Mouse (Mus musculus) fat pad, adult 2 months (tissue): ENCODE measurements around the gene Kctd2.
"Not testable (repeated sequence)": the region's sequence is repeated elsewhere in the genome, so short reads cannot be mapped to it uniquely, and the experiment has no call there.

Source experiments
- DNase-seq: peaks from one replicate; pipeline ENCODE4 v3.0.0-alpha.2; 2011; ENCODE audit warnings: low read depth, low spot score; ENCODE audit errors: extremely low read depth

Kctd2 gene

DNA sequence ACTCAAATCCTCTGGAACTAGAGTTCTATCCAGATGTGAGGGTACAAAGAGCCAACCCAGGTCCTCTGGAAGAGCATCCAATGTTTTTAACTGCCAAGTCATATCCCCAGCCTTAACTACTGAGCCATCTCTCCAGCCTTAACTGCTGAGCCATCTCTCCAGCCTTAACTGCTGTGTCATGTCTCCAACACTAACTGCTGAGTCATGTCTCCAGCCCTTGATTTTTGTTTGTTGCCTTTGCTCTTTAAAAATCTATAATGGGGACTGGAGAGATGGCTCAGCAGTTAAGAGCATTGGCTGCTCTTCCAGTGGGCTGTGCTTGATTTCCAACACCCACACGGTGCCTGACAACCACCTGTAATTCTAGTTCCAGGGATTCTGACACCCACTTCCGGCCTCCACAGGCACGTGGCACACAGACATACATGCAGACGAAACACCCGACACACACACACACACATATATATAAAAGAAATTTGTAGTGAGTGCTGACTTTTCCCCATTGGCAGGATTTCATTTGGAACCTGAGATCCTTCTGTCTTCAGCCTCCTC, 17.7 kb downstream of the Kctd2 start:
- no peak for DNase-seq

DNA sequence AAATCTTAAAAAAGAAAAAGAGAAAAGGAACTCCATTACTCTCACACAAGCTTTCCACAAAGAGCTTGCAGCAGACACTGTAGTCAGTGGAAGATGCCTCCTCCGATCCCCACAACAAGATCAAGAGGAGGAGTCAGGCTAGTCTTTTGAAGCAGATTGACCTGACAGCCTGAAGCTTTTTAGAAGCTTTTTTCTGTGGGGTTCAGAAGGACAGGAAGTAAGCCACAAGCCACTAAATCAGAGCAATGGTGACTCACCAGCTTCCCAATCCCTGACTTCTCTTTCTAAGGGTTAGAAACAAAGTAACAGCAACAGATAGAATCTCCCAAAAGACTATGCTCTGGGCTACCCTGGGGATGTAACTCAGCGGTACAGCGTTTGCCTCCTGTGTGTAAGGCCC, 19.4 kb downstream of the Kctd2 start:
- DNase-seq, result no peak

DNA sequence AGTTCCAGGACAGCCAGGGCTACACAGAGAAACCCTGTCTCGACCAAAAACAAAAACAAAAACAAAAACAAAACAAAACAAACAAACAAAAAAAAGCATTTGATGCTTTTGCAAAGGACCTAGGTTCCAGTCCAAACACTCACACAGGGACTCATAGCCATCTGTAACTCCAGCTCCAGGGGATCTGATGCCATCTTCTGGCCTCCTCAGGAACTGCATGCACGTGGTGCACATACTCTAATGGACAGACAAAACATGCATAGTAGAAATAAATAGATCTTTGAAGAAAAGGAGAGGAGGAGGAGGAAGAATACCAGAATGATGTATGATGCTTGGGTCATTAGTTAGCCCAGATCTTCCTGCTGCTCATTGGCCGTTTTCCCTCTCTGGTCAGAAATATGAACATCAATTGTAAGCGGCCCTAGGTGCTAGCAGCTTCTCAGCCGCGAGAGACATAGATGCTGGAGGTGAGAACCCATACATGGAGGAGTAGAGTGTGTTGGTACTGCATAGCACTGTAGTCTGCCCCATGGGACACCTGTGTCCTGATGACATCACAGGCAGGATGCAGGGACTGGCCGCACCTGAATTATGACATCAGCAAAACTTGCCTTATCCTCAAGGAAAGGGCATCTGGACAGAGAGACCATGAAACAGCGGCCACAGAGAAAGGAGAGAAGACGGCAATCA, 20.1 kb downstream of the Kctd2 start, which contains the start of gene Trim80:
Trim80 (plus strand) TSS at position 640 of the 690 bp plus-strand sequence.
- DNase-seq, result no peak

GRCm38 (mm10) chr11:115441417-115441816, 21.5 kb downstream of the Kctd2 start:
- DNase-seq, result no peak

DNA sequence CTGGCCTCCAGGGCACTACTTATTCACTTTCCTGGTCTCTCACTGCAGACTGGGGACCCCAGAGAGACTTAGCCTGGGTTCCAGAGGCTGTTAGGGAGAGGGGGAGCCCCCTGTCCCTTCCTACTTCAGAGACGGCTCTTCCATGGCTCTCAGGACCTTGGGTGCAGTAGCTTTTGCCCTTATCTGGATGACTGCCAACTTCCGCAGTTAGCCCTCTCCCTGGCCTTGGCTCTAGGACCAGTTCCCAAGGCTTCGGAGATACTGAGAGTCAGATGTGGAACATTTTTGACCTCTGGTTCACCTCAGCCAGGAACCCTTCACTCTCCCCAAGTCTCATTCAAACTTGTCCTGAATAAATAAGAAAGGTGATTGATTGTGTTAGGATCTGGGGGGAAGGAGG, 27.0 kb downstream of the Kctd2 start:
- no peak for DNase-seq

DNA sequence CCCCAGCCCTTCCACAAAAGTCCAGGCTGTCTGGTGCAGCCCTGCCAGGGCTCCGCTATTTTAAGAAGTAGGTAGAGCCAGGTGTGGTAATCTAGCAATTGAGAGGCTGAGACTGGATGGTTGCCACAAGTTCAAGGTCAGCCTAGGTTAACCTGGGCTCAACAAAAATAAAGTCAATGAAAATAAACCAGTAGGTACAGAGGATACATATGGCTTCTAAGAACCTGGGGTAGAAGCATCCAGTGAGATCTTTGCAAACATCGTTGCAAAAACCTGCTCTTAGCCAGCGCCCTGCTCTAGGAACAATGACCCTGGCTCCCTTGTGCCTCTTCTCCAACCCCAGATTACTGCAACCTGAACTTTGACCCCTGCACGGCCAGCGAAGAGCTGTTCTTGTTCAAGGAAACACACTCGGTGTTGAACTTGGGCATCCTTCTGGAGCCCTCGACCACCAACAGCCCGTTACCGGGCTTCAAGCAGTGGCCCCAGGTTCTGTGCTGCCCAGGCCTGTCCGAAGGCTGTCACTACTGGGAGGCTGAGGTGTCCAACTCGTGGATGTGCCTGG, 27.5 kb downstream of the Kctd2 start:
- no peak for DNase-seq

GRCm38 (mm10) chr11:115448075-115448474, 28.1 kb downstream of the Kctd2 start:
- DNase-seq, result no peak

- no peak for DNase-seq
Measured at GRCm38 (mm10) chr11:115448998-115449397, 29.1 kb downstream of the Kctd2 start.

- DNase-seq, result no peak
Measured at GRCm38 (mm10) chr11:115450176-115450575, 30.2 kb downstream of the Kctd2 start.

DNA sequence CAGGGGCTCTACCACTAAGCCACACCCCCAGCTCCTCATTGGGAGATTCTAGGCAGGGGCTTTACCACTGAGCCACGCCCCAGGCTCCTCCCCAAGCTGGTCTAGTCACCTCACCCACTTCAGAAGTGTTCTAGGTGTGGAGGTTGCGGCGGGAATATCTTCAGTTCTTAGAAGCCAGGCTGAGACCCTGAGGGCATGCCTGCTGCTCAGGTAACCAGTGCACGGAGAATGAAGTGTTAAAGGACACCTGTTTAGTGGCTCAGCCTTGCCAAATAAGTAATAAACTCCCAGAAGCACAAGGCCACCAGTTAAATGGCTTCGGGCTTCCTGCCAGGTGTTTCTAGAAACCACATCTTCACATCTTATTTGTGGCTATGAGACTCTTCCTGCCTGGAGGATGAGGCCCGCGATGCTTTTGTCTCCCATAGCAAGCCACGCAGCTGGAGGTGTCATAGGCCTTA, 31.9 kb downstream of the Kctd2 start:
- DNase-seq, result no peak

DNA sequence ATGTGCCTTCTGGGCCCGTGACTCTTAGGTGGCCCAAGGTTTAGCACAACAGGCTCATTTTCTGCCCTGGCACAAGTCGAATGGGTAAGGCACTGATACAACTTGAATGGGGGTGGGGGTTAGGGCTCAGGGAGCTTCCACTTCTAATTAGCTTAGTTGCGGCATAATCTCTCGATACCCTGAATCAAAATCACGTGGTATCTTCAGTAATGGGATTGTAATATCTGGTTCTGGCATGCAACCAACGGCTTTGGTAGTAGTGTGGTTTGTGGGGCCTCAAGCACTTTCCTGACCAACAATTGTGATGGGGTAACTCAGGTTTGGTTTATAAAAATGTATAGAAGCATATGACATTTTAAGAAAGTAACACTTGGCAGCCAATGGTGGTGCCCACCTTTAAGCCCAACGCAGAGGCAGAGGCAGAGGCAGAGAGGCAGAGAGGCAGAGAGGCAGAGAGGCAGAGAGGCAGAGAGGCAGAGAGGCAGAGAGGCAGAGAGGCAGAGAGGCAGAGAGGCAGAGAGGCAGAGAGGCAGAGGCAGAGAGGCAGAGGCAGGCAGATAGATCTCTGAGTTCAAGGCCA, 32.4 kb downstream of the Kctd2 start:
- DNase-seq, result no peak

DNA sequence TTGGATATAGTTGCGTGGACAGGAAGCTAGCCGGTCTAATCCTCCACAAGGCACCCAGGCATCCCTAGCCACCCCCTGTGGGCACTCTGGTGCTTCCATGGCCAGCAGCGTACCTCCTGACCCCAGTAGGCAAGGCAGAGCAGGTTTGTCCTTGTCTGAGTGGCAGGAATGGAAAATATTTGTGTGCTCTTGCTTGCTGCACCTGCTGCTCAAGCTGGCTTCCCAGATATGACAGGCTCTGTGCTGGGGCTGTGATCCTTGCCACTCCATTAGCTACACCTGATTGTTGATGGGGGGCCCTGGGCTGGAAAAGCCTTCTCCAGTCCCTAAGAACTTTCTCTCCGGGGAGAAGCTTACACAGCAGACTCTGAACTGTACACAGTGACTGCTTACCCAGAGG, 33.4 kb downstream of the Kctd2 start:
- DNase-seq, result no peak

DNA sequence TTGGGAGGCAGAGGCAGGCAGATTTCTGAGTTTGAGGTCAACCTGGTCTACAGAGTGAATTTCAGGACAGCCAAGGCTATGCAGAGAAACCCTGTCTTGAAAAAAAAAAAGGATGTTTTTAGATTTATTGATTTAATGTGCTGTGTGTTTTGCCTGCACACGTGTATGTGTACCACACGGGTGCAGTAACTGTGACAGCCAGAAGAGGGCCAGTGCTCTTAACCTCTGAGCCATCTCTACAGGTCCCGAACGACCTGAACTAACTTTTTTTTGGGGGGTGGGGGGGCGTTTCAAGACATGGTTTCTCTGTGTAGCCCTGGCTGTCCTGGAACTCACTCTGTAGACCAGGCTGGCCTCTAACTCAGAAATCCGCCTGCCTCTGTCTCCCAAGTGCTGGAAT, 34.9 kb downstream of the Kctd2 start:
- DNase-seq, result not testable (repeated sequence)

DNA sequence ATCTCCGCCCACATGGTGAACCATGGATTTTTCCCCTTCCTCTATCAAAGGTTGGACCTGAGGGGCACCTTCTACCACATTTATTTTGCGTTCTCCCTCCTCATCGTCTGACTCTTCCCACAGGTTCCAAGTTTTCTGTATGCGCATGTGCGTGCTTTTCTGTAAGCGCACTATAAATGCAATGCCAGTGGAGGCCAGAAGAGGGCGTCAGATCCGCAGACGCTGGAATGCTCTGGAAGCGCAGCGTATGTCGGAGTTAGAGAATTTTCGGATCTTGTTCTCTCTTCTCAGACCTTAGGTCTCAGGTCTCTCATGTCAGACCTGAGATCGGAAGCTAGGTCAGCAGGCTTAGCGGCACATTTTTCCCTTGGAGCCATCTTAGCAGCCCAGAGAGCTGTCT, 35.7 kb downstream of the Kctd2 start:
- DNase-seq, result no peak

GRCm38 (mm10) chr11:115456182-115456581, 36.3 kb downstream of the Kctd2 start:
- DNase-seq, result no peak

DNA sequence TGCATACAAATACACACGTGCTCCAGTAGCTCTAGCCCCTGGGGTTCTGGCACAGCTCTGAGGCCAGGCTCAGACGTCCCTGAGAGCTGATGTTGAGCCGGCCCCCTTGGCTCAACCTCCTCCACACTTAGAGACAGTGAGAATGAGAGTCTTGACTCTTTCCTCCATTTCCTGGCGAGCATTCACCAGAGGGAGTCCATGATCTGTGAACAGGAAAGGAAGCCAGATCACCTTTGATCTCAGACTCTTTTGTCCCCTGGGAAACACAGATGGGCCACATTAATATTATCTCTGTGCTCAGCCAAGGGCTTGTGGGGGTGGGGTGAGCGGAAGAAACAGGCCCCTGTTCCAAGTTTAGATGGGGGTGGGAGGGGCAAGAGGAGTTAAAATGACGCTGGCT, 37.5 kb downstream of the Kctd2 start:
- no peak for DNase-seq

DNA sequence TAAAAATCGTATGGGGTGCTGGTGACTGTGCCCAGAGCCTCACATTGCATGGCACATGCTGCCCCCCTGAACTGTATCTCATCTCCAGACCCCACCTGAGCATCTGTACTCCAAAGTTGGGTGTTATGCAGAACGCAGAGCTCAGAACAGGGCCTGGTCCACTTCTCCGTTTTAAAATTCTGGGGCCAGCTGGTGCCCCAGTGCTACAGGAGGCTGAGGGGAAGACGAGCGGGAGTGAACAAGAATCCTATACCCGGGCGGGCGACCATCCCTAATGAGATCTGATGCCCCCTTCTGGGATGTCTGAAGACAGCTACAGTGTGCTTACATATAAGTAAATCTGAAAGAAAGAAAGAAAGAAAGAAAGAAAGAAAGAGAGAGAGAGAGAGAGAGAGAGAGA, 41.0 kb downstream of the Kctd2 start:
- no peak for DNase-seq

- no peak for DNase-seq
Measured at GRCm38 (mm10) chr11:115461846-115462242, 41.9 kb downstream of the Kctd2 start.

DNA sequence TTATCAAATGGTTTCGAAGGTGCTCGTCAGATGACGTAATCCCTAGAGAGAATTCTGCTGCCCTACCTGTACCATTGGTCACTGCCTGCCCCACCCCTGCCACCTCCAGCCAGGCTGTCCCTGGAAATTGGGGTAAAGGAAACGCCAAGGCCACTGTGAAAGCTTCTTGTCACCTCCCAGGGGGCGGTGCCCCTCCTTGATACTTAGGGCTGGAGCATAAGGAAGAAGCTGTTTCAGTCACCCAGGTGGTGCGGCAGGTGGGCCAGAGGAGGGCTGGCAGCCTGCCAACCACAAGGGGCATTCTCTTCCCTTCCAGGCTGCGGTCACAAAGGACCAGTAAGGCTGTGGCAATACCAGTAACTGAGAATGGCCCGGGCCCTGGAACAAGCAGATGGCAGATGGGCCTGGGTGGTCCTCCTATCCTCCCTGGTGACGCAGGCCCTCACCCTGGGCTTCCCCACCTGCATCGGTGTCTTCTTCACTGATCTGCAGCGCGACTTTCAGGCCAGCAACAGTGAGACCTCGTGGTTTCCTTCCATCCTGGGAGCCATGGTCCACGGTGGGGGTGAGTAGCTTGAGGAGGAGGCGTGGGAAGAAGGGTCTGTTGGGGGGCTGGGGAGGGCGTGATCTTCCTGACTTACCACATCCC, 42.4 kb downstream of the Kctd2 start, which contains the start of gene Slc16a5:
Slc16a5 (plus strand) TSS at position 232 of the 649 bp plus-strand sequence.
- no peak for DNase-seq

DNA sequence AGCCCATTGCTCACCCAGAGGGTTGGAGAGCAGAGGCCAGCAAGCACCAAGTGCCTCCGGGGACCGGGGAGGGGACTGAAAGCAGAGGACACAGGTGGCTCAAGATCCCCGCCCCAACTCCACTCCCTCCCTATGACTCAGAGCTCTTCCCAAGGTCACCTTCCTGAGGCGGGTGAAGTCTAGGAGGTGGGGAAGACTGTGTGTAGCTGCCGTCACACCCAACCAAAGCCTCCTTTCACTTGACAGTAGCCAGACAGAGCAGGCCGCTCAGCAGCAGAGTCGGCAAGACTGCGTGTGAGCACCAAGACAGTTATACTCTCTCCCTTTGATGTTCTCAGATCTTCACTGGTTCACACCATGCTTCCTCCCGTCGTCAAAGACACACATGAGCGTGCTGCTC, 43.5 kb downstream of the Kctd2 start:
- no peak for DNase-seq

DNA sequence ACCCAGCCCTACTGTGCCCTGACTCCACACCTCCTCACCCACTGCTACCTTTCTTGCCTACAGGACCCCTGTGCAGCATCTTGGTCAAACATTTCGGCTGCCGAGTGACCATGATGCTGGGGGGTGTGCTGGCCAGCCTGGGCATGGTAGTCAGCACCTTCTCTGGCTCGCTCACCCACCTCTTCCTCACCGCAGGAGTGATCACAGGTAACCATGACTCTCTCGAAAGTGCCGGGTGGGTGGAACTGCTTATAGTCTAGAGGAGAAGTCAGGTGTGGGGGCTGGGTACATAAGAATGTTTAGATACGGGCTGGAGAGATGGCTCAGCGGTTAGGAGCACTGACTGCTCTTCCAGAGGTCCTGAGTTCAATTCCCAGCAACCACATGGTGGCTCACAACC, 44.9 kb downstream of the Kctd2 start:
- no peak for DNase-seq

DNA sequence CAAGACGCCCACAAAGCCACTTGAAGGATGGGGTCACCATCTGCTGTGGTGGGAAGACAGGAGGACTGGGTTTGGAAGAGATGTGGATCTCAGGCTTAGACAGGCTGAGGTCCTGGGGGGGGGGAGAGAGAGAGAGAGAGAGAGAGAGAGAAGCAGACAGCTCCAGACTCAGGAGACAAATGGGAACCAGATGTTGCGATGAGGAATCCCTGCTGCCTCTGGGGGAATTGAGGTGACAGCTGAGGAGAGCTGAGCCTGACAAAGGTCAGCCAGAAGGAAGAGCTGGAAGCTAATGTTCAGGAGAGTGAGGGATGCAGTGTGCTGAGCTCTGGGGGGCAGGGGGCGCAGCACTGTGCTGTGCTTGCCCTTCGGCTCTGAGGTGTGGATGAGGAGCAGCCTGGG, 47.3 kb downstream of the Kctd2 start:
- DNase-seq, result no peak
